Comparison of ENCODE assay signal across 8 mouse cellular contexts in genomic region chr10:7333077-7333747, GRCm38 (mm10).
DNase-seq lines count a peak whose midpoint lies in the region; ATAC-seq and TF ChIP-seq lines count a peak whose summit lies in the region.

No protein-coding gene starts in this region.

- no peaks in the 10 kb centered on the region for H3K36me3 ChIP-seq in embryonic facial prominence, embryonic 14.5 days (ENCODE audit: control insufficient read depth, insufficient read depth, low read length)
- no peaks in the 10 kb centered on the region for H3K36me3 ChIP-seq in heart, embryonic 10.5 days
- H3K36me3 ChIP-seq in kidney, embryonic 16.5 days (ENCODE audit: insufficient read depth, low read length): no peaks in the 10 kb centered on the region
- no peaks in the 10 kb centered on the region for H3K36me3 ChIP-seq in limb, embryonic 14.5 days (ENCODE audit: control insufficient read depth, insufficient read depth, low read length)
- H3K36me3 ChIP-seq in stomach, embryonic 16.5 days (ENCODE audit: control insufficient read depth, insufficient read depth, low read length): no peaks in the 10 kb centered on the region

- no peak for TF ChIP-seq POLR2A in bone marrow, adult 2 months (IDR thresholded peaks at IDR 0.05; ENCODE audit: borderline replicate concordance, control insufficient read depth, low read depth, low read length)
- TF ChIP-seq POLR2A in limb, embryonic 14.5 days (IDR thresholded peaks at IDR 0.05; ENCODE audit: borderline replicate concordance, extremely low read depth, insufficient read depth, insufficient read length): no peak

- no peak overlapping the region for H3K4me2 ChIP-seq in embryonic facial prominence, embryonic 14.5 days (ENCODE audit: low read depth, low read length)
- no peak overlapping the region for H3K4me2 ChIP-seq in kidney, embryonic 16.5 days (replicated peaks; ENCODE audit: low read depth, low read length)
- no peak overlapping the region for H3K4me2 ChIP-seq in limb, embryonic 14.5 days (replicated peaks; ENCODE audit: low read depth, low read length, severe bottlenecking)
- H3K4me2 ChIP-seq in stomach, embryonic 16.5 days (ENCODE audit: low read depth, low read length): no peak overlapping the region

- peak; percentile 77 for ATAC-seq in embryonic facial prominence, embryonic 14.5 days (ENCODE audit: low read depth)
- ATAC-seq in kidney, embryonic 16.5 days (ENCODE audit: low FRiP score, low TSS enrichment): peak; percentile 90; the same call in 1 of the 2 replicates
- ATAC-seq in limb, embryonic 14.5 days (ENCODE audit: low FRiP score, low read depth): peak; percentile 86
- peak; percentile 69 for ATAC-seq in stomach, embryonic 16.5 days (ENCODE audit: insufficient read depth, low FRiP score)

- DNase-seq in CD4-positive, CD25-positive, alpha-beta regulatory T cell, adult 2 months (ENCODE audit: low read depth, low spot score): peak; percentile 78
- DNase-seq in embryonic facial prominence, embryonic 14.5 days (ENCODE audit: low spot score): peak; percentile 90
- DNase-seq in heart, embryonic 10.5 days (ENCODE audit: low spot score): peak; percentile 84
- DNase-seq in limb, embryonic 14.5 days (ENCODE audit: low spot score): peak; percentile 93
- peak; percentile 78 for DNase-seq in neural tube, embryonic 10.5 days (ENCODE audit: extremely low spot score, low spot score)

- no peaks in the 10 kb centered on the region for H3K4me1 ChIP-seq in bone marrow, adult 2 months (ENCODE audit: control insufficient read depth, insufficient read depth, low read length)
- no peaks in the 10 kb centered on the region for H3K4me1 ChIP-seq in embryonic facial prominence, embryonic 14.5 days (ENCODE audit: control insufficient read depth, insufficient read depth, low read length)
- H3K4me1 ChIP-seq in heart, embryonic 10.5 days: no peaks in the 10 kb centered on the region
- no peaks in the 10 kb centered on the region for H3K4me1 ChIP-seq in kidney, embryonic 16.5 days (ENCODE audit: insufficient read depth, low read length)
- H3K4me1 ChIP-seq in limb, embryonic 14.5 days (ENCODE audit: control insufficient read depth, insufficient read depth, low read length): no peaks in the 10 kb centered on the region
- no peaks in the 10 kb centered on the region for H3K4me1 ChIP-seq in stomach, embryonic 16.5 days (ENCODE audit: control insufficient read depth, insufficient read depth, low read length)

- 40% methylated on average over 11 of the region's 11 CpGs for WGBS in bone marrow, adult 2 months
- WGBS in embryonic facial prominence, embryonic 14.5 days: 41% methylated on average over 11 of the region's 11 CpGs
- WGBS in heart, embryonic 10.5 days: 44% methylated on average over 11 of the region's 11 CpGs
- 45% methylated on average over 11 of the region's 11 CpGs for WGBS in kidney, embryonic 16.5 days
- WGBS in limb, embryonic 14.5 days: 39% methylated on average over 11 of the region's 11 CpGs
- 42% methylated on average over 11 of the region's 11 CpGs for WGBS in stomach, embryonic 16.5 days

- H3K27ac ChIP-seq in bone marrow, adult 2 months (ENCODE audit: control insufficient read depth, insufficient read depth, low read depth, low read length, poor library complexity): no peak overlapping the region
- no peak overlapping the region for H3K27ac ChIP-seq in embryonic facial prominence, embryonic 14.5 days (replicated peaks; ENCODE audit: low read depth, low read length)
- no peak overlapping the region for H3K27ac ChIP-seq in heart, embryonic 10.5 days
- no peak overlapping the region for H3K27ac ChIP-seq in kidney, embryonic 16.5 days (ENCODE audit: low read length)
- H3K27ac ChIP-seq in limb, embryonic 14.5 days (replicated peaks; ENCODE audit: low read depth, low read length): no peak overlapping the region
- H3K27ac ChIP-seq in stomach, embryonic 16.5 days (ENCODE audit: low read length): no peak overlapping the region

- H3K4me3 ChIP-seq in bone marrow, adult 2 months (replicated peaks; ENCODE audit: control insufficient read depth, low read depth, low read length): no peak overlapping the region
- no peak overlapping the region for H3K4me3 ChIP-seq in embryonic facial prominence, embryonic 14.5 days (ENCODE audit: low read depth, low read length)
- no peak overlapping the region for H3K4me3 ChIP-seq in heart, embryonic 10.5 days
- no peak overlapping the region for H3K4me3 ChIP-seq in kidney, embryonic 16.5 days (ENCODE audit: low read length)
- no peak overlapping the region for H3K4me3 ChIP-seq in limb, embryonic 14.5 days (replicated peaks; ENCODE audit: low read length)
- H3K4me3 ChIP-seq in stomach, embryonic 16.5 days (replicated peaks; ENCODE audit: low read length): no peak overlapping the region

- TF ChIP-seq CTCF in bone marrow, adult 2 months (IDR thresholded peaks at IDR 0.05; ENCODE audit: control insufficient read depth, insufficient read depth, low read length): peak; percentile 64

- no peaks in the 10 kb centered on the region for H3K27me3 ChIP-seq in embryonic facial prominence, embryonic 14.5 days (replicated peaks; ENCODE audit: control insufficient read depth, insufficient read depth, low read length)
- H3K27me3 ChIP-seq in heart, embryonic 10.5 days (ENCODE audit: insufficient read depth, poor library complexity, severe bottlenecking): no peaks in the 10 kb centered on the region
- H3K27me3 ChIP-seq in kidney, embryonic 16.5 days (ENCODE audit: insufficient read depth, low read length): no peaks in the 10 kb centered on the region
- H3K27me3 ChIP-seq in limb, embryonic 14.5 days (ENCODE audit: control insufficient read depth, insufficient read depth, low read length): no peaks in the 10 kb centered on the region
- no peaks in the 10 kb centered on the region for H3K27me3 ChIP-seq in stomach, embryonic 16.5 days (ENCODE audit: control insufficient read depth, insufficient read depth, low read length)

- H3K9me3 ChIP-seq in embryonic facial prominence, embryonic 14.5 days (ENCODE audit: control insufficient read depth, low read length): no peaks in the 10 kb centered on the region
- no peaks in the 10 kb centered on the region for H3K9me3 ChIP-seq in heart, embryonic 10.5 days
- H3K9me3 ChIP-seq in kidney, embryonic 16.5 days (ENCODE audit: low read length): no peaks in the 10 kb centered on the region
- no peaks in the 10 kb centered on the region for H3K9me3 ChIP-seq in limb, embryonic 14.5 days (ENCODE audit: control insufficient read depth, low read length)
- no peaks in the 10 kb centered on the region for H3K9me3 ChIP-seq in stomach, embryonic 16.5 days (replicated peaks; ENCODE audit: control insufficient read depth, low read length)

- no peak overlapping the region for H3K9ac ChIP-seq in embryonic facial prominence, embryonic 14.5 days (ENCODE audit: low read depth, low read length)
- H3K9ac ChIP-seq in kidney, embryonic 16.5 days (replicated peaks; ENCODE audit: low read length): no peak overlapping the region
- H3K9ac ChIP-seq in limb, embryonic 14.5 days (ENCODE audit: low read depth, low read length, severe bottlenecking): no peak overlapping the region
- H3K9ac ChIP-seq in stomach, embryonic 16.5 days (ENCODE audit: low read length): no peak overlapping the region
